Mouse (Mus musculus) left cerebral cortex, postnatal 10 days (tissue): ENCODE measurements at regions not wholly inside any gene's neighbourhood (a gene's known extent, or its start where the extent isn't known, plus 50 kb on each side); places are given as distances from the start of the nearest gene placed in this dataset.

Source experiments
- DNase-seq, 2 experiments: peaks; one replicate each; pipeline ENCODE4 v3.0.0; 2021 to 2022; ENCODE audit warnings: low spot score in 2 of 2, mixed read lengths in 1 of 2; ENCODE audit errors: extremely low spot score in 1 of 2
- intact Hi-C: fragments of 180-260 bp; cut with DNase I; formaldehyde crosslinking; loops from one replicate; pipeline ENCODE4 v1.15.1; 2025

- DNase-seq, result no peak
- intact Hi-C loops, result no loop called here
Observed at GRCm38 (mm10) chr7:137841456-137842100, 404.2 kb downstream of the Glrx3 start.

GRCm38 (mm10) chr7:137847856-137848255 is 410.4 kb downstream of the Glrx3 start:
- intact Hi-C loops, result no loop called here
- DNase-seq, result peak; percentile 7 to 26

GRCm38 (mm10) chr7:137851061-137851460 is 413.6 kb downstream of the Glrx3 start:
- intact Hi-C loops, result no loop called here
- DNase-seq, result no peak

GRCm38 (mm10) chr7:137859681-137860080 is 422.3 kb downstream of the Glrx3 start:
- DNase-seq, result no peak
- intact Hi-C loops, result no loop called here

- DNase-seq, result no peak
- intact Hi-C loops, result no loop called here
Observed at GRCm38 (mm10) chr7:137860520-137860919, 423.1 kb downstream of the Glrx3 start.

GRCm38 (mm10) chr7:137864912-137865311 is 427.5 kb downstream of the Glrx3 start:
- DNase-seq, result no peak
- intact Hi-C loops, result no loop called here

- no peak for DNase-seq
- intact Hi-C loops, result no loop called here
Observed at GRCm38 (mm10) chr7:137865457-137865856, 428.0 kb downstream of the Glrx3 start.

- intact Hi-C loops, result no loop called here
- no peak for DNase-seq
Observed at GRCm38 (mm10) chr7:137866880-137867279, 429.5 kb downstream of the Glrx3 start.

GRCm38 (mm10) chr7:137868501-137868900 is 431.1 kb downstream of the Glrx3 start:
- intact Hi-C loops, result no loop called here
- DNase-seq, result no peak

GRCm38 (mm10) chr7:137875306-137875705 is 437.9 kb downstream of the Glrx3 start:
- intact Hi-C loops, result no loop called here
- DNase-seq, result no peak

- intact Hi-C loops, result no loop called here
Observed at GRCm38 (mm10) chr7:137879296-137879695, 441.9 kb downstream of the Glrx3 start.

GRCm38 (mm10) chr7:137882876-137883275 is 445.5 kb downstream of the Glrx3 start:
- DNase-seq, result no peak
- intact Hi-C loops, result no loop called here

More at GRCm38 (mm10) chr7:137879296-137879695, 441.9 kb downstream of the Glrx3 start:
- no peak for DNase-seq

- DNase-seq, result no peak
- intact Hi-C loops, result no loop called here
Observed at GRCm38 (mm10) chr7:137883701-137884100, 446.3 kb downstream of the Glrx3 start.

GRCm38 (mm10) chr7:137885146-137885545 is 447.7 kb downstream of the Glrx3 start:
- intact Hi-C loops, result no loop called here

GRCm38 (mm10) chr7:137888731-137889130 is 451.3 kb downstream of the Glrx3 start:
- DNase-seq, result no peak
- intact Hi-C loops, result no loop called here

More at GRCm38 (mm10) chr7:137885146-137885545, 447.7 kb downstream of the Glrx3 start:
- DNase-seq, result no peak

- no peak for DNase-seq
- intact Hi-C loops, result no loop called here
Observed at GRCm38 (mm10) chr7:137906424-137907060, 469.1 kb downstream of the Glrx3 start.

- no peak for DNase-seq
Observed at GRCm38 (mm10) chr7:137909456-137909855, 472.0 kb downstream of the Glrx3 start.

GRCm38 (mm10) chr7:137913551-137914105 is 476.2 kb downstream of the Glrx3 start:
- no peak for DNase-seq
- intact Hi-C loops, result no loop called here

More at GRCm38 (mm10) chr7:137909456-137909855, 472.0 kb downstream of the Glrx3 start:
- intact Hi-C loops, result no loop called here

GRCm38 (mm10) chr7:137914506-137914905 is 477.1 kb downstream of the Glrx3 start:
- intact Hi-C loops, result no loop called here
- DNase-seq, result no peak

GRCm38 (mm10) chr7:137916351-137916750 is 478.9 kb downstream of the Glrx3 start:
- intact Hi-C loops, result no loop called here

More at GRCm38 (mm10) chr7:137916351-137916750, 478.9 kb downstream of the Glrx3 start:
- no peak for DNase-seq
